Mouse (Mus musculus): Measurements from ENCODE around the gene Zfp39. TPM values are rescaled to one million over a fixed set of nuclear protein-coding genes. Genes with fewer than 3 reads are reported as not detected.
A peak's percentile ranks its signal among the peaks of the same experiment; 100 is the strongest.
"Not testable (repeated sequence)": the region's sequence is repeated elsewhere in the genome, so short reads cannot be mapped to it uniquely, and the experiment has no call there.

Gene Zfp39
- polyA plus RNA-seq, 1 experiment from 2014 or later, result 5.6 TPM

- Histone ChIP-seq H3K27me3 (no peaks in the 10 kb centered on the region), H3K9me3 (no peaks in the 10 kb centered on the region), H3K4me3 (replicated peaks) (peak within 1 kb of the TSS; percentile 75), H3K36me3 (replicated peaks) (peaks cover 16% of the 10 kb centered on the region), H3K4me1 (peaks cover 13% of the 10 kb centered on the region), H3K4me2 (peak within 1 kb of the TSS; percentile 79), H3K27ac (peak within 1 kb of the TSS; percentile 86), H3K9ac (peak within 1 kb of the TSS; percentile 69)
- 4% methylated on average over 37 of the region's 37 CpGs for WGBS
- ATAC-seq (ENCODE audit: low FRiP score), result peak; percentile 92
Measured at GRCm38 (mm10) chr11:58867039-58867953, 36.7 kb downstream of the Zfp39 start, which contains the start of gene 2810021J22Rik. Gene 2810021J22Rik, plus strand, starts transcription at chr11:58867216.

DNA sequence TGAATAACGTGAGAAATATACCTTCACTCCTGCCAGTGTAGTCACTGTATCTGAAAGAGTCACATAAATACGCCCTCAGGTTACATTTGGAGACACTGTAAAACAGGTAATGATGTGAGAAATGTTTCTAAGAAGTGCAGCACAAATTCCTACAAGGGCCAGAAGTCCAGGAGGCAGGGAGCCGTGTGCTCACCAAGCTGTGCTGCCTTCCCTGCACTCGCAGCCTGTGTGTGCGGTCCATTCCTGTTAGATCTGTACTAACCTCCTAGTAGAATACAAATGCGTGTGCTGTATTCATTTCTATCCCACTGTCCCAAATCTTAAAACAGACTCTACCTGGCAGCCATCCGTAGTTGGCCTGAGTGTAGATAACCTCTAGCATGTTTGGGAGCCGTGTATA lies 43.3 kb downstream of the Zfp39 start:
- Histone ChIP-seq H3K9me3 (peaks cover 10% of the 10 kb centered on the region; the same call in 1 of the 2 replicates), H3K4me2 (no peak overlapping the region), H3K4me1 (no peaks in the 10 kb centered on the region), H3K36me3 (replicated peaks) (peaks cover 53% of the 10 kb centered on the region), H3K9ac (no peak overlapping the region), H3K4me3 (replicated peaks) (no peak overlapping the region), H3K27me3 (no peaks in the 10 kb centered on the region), H3K27ac (no peak overlapping the region)
- ATAC-seq (ENCODE audit: low FRiP score), result no peak
- WGBS, result 93% methylated on average over 8 of the region's 8 CpGs

DNA sequence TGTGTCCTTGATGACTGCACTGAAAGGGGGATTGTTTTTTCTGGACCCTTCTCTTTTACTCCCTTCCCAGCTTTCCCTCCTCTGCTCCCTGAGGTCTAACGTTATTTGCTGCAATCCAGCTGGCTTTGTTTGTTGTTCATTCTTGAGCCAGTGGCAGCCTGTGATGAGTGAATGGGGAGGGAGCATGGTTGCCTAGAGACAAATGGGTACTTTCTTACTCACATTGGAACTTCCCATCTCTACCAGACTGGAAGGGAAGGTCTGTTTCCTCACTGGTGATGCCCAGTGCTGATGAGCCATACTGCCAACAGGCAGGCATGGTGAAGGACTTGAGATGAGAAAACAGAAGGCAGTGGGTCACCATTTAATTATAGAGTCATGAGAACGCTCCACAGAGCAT lies 54.3 kb downstream of the Zfp39 start:
- 67% methylated on average over 2 of the region's 2 CpGs for WGBS

GRCm38 (mm10) chr11:58847636-58848035 lies 56.4 kb downstream of the Zfp39 start:
- peaks cover 27% of the 10 kb centered on the region for H3K36me3 ChIP-seq (replicated peaks)
- 51% methylated on average over 9 of the region's 9 CpGs for WGBS
- H3K27me3 ChIP-seq, result no peaks in the 10 kb centered on the region
- no peak overlapping the region for H3K27ac ChIP-seq
- peak overlapping the region; percentile 81 for H3K9ac ChIP-seq
- no peak for ATAC-seq (ENCODE audit: low FRiP score)
- peaks cover 9% of the 10 kb centered on the region for H3K4me1 ChIP-seq
- peak overlapping the region; percentile 82 for H3K4me3 ChIP-seq (replicated peaks)
- peak overlapping the region; percentile 87 for H3K4me2 ChIP-seq
- no peaks in the 10 kb centered on the region for H3K9me3 ChIP-seq

More for the DNA sequence above, 54.3 kb downstream of the Zfp39 start:
- no peak overlapping the region for H3K4me3 ChIP-seq (replicated peaks)
- H3K36me3 ChIP-seq (replicated peaks), result peaks cover 40% of the 10 kb centered on the region
- no peak overlapping the region for H3K4me2 ChIP-seq
- H3K27ac ChIP-seq, result no peak overlapping the region
- H3K9me3 ChIP-seq, result no peaks in the 10 kb centered on the region
- peaks cover 9% of the 10 kb centered on the region for H3K4me1 ChIP-seq
- ATAC-seq (ENCODE audit: low FRiP score), result no peak
- H3K27me3 ChIP-seq, result no peaks in the 10 kb centered on the region
- no peak overlapping the region for H3K9ac ChIP-seq

DNA sequence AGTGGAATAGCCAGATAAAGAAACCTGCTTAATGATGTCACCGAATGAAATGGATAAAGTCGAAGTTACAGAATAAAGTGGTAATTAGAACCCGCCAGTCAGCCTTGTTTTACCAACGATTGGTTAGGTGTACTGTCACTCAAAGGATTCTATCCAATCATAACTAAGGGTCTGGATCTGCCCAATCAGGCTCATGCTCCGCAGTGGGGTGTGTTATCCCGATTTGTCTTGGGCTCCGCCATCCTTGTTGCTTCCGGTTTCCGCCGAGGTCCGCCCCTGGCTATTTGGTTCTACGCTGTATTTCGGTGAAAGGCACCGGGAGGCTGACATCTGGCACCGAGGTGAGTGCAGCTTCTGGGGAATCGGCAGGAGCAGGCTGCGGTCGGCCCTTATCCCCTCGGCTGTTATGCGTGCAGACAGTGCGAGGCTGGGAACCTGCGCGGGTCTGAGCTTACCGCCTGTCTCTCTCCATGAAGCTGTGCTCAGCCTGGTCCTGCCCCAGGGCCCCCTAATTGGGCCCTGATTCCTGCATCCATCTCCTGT lies 57.0 kb downstream of the Zfp39 start, which contains the start of gene Gm12258:
Gm12258 (plus strand) TSS at position 240 of the 543 bp plus-strand sequence.
- Histone ChIP-seq H3K9me3 (no peaks in the 10 kb centered on the region), H3K4me3 (replicated peaks) (peak within 1 kb of the TSS; percentile 82), H3K27me3 (no peaks in the 10 kb centered on the region), H3K9ac (peak within 1 kb of the TSS; percentile 81), H3K36me3 (replicated peaks) (peaks cover 24% of the 10 kb centered on the region), H3K4me1 (peaks cover 9% of the 10 kb centered on the region), H3K27ac (peak within 1 kb of the TSS; percentile 74), H3K4me2 (peak within 1 kb of the TSS; percentile 87)
- peak; percentile 100 for ATAC-seq (ENCODE audit: low FRiP score)
- under 1% methylated on average over 24 of the region's 24 CpGs for WGBS

DNA sequence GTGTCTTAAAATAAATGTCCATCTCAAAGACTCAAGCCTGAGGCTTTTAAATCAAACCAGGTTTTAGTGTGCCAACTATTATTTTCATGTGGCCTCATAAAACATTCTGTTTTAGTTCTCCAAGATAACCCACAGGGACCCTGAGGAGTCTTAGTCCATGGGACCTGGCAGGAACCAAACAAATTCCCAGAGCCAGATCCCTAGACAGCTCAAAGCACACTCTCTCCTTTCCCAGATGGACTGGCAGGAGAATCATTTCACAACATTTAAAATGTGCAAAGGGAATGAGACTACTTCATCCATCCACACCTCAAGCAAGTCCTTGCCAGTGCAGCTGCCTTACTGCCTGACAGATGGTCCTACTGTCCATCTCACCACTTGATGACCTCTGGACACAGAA lies 65.1 kb downstream of the Zfp39 start, which contains the start of gene Olfr311:
Olfr311 (plus strand) TSS at position 301 of the 400 bp plus-strand sequence.
- not testable (repeated sequence) for ATAC-seq (ENCODE audit: low FRiP score)

More for the DNA sequence above, 65.1 kb downstream of the Zfp39 start, which contains the start of gene Olfr311:
- H3K4me1 ChIP-seq; H3K27me3 ChIP-seq; H3K4me3 ChIP-seq (replicated peaks); H3K36me3 ChIP-seq (replicated peaks); H3K9ac ChIP-seq; H3K9me3 ChIP-seq; H3K4me2 ChIP-seq; H3K27ac ChIP-seq: not testable (repeated sequence)

Other genes starting within 250 kb of the Zfp39 start
- not detected in 2 replicates for gene Olfr322, start 245.4 kb downstream of the Zfp39 start, polyA plus RNA-seq (2016; fragmentation: Nextera tagmentation; extraction: Ambion mirVana)
- not detected in 2 replicates for gene Olfr320, start 223.1 kb downstream of the Zfp39 start, polyA plus RNA-seq (2016; fragmentation: Nextera tagmentation; extraction: Ambion mirVana)
- 0.10 TPM in 1 of 2 replicates, not detected in the other for gene Olfr319, start 205.1 kb downstream of the Zfp39 start, polyA plus RNA-seq (2016; fragmentation: Nextera tagmentation; extraction: Ambion mirVana)
- not detected in 2 replicates for gene Olfr318, start 180.2 kb downstream of the Zfp39 start, polyA plus RNA-seq (2016; fragmentation: Nextera tagmentation; extraction: Ambion mirVana)
- 0.27 TPM in 1 of 2 replicates, not detected in the other for gene Olfr317, start 165.0 kb downstream of the Zfp39 start, polyA plus RNA-seq (2016; fragmentation: Nextera tagmentation; extraction: Ambion mirVana)
- not detected in 2 replicates for gene Olfr316, start 151.5 kb downstream of the Zfp39 start, polyA plus RNA-seq (2016; fragmentation: Nextera tagmentation; extraction: Ambion mirVana)
- gene Olfr315, start 131.0 kb downstream of the Zfp39 start, polyA plus RNA-seq (2016; fragmentation: Nextera tagmentation; extraction: Ambion mirVana), result not detected in 2 replicates
- gene Olfr314, start 121.3 kb downstream of the Zfp39 start, polyA plus RNA-seq (2016; fragmentation: Nextera tagmentation; extraction: Ambion mirVana), result not detected in 2 replicates
- gene Fam183b, start 102.3 kb downstream of the Zfp39 start, polyA plus RNA-seq (2016; fragmentation: Nextera tagmentation; extraction: Ambion mirVana), result 2.1 and 2.3 TPM in 2 replicates
- gene Olfr313, start 89.2 kb downstream of the Zfp39 start, polyA plus RNA-seq (2016; fragmentation: Nextera tagmentation; extraction: Ambion mirVana), result not detected in 2 replicates
- 0.05 TPM in 1 of 2 replicates, not detected in the other for gene Olfr312, start 75.0 kb downstream of the Zfp39 start, polyA plus RNA-seq (2016; fragmentation: Nextera tagmentation; extraction: Ambion mirVana)
- not detected in 2 replicates for gene Olfr311, start 65.0 kb downstream of the Zfp39 start, polyA plus RNA-seq (2016; fragmentation: Nextera tagmentation; extraction: Ambion mirVana)
- gene Gm12258, start 57.1 kb downstream of the Zfp39 start, polyA plus RNA-seq (2016; fragmentation: Nextera tagmentation; extraction: Ambion mirVana), result 15.5 and 15.9 TPM in 2 replicates
- gene 2810021J22Rik, start 37.0 kb downstream of the Zfp39 start, polyA plus RNA-seq (2016; fragmentation: Nextera tagmentation; extraction: Ambion mirVana), result 10.6 and 11.1 TPM in 2 replicates
- gene Btnl10, start 13.7 kb upstream of the Zfp39 start, polyA plus RNA-seq (2016; fragmentation: Nextera tagmentation; extraction: Ambion mirVana), result 0.08 TPM in 1 of 2 replicates, not detected in the other
- gene Rnf187, start 34.7 kb upstream of the Zfp39 start, polyA plus RNA-seq (2016; fragmentation: Nextera tagmentation; extraction: Ambion mirVana), result 403 and 431 TPM in 2 replicates
- gene Hist3h2ba, start 44.7 kb upstream of the Zfp39 start, polyA plus RNA-seq (2016; fragmentation: Nextera tagmentation; extraction: Ambion mirVana), result 185 and 187 TPM in 2 replicates
- gene Hist3h2a, start 50.5 kb upstream of the Zfp39 start, polyA plus RNA-seq (2016; fragmentation: Nextera tagmentation; extraction: Ambion mirVana), result 91.9 and 92.9 TPM in 2 replicates
- 0.89 and 1.0 TPM in 2 replicates for gene Trim17, start 50.5 kb upstream of the Zfp39 start, polyA plus RNA-seq (2016; fragmentation: Nextera tagmentation; extraction: Ambion mirVana)
- 19.2 and 20.9 TPM in 2 replicates for gene Trim11, start 73.9 kb upstream of the Zfp39 start, polyA plus RNA-seq (2016; fragmentation: Nextera tagmentation; extraction: Ambion mirVana)
- not detected in 2 replicates for gene Obscn, start 232.2 kb upstream of the Zfp39 start, polyA plus RNA-seq (2016; fragmentation: Nextera tagmentation; extraction: Ambion mirVana)